Mouse (Mus musculus) C2C12 (cell line): ENCODE measurements around the gene Prrx2.

Source experiments
- CTCF ChIP-seq: IDR thresholded peaks from one replicate; pipeline ENCODE4 v1.5.1; 2011; ENCODE audit not compliant: control insufficient read depth, insufficient read depth, insufficient read length
- MAX ChIP-seq: IDR thresholded peaks from one replicate; pipeline ENCODE4 v1.6.1; 2011; ENCODE audit warnings: mild to moderate bottlenecking, control low read depth
- USF1 ChIP-seq: IDR thresholded peaks from one replicate; pipeline ENCODE4 v1.6.1; 2011; ENCODE audit warnings: low read depth, mild to moderate bottlenecking, control low read depth, moderate library complexity

- TF ChIP-seq CTCF: no peak
- peak; percentile 1 for TF ChIP-seq MAX
- TF ChIP-seq USF1: no peak
Observed at GRCm38 (mm10) chr2:30850581-30850980, 15.8 kb downstream of the Prrx2 start.
